Mouse (Mus musculus): ENCODE data around the gene Galntl6. TPM values are rescaled to one million over a fixed set of nuclear protein-coding genes. Genes with fewer than 3 reads are reported as not detected.
A peak's percentile ranks its signal among the peaks of the same experiment; 100 is the strongest.

Gene Galntl6
- total and polyA plus RNA-seq, 3 experiments = not detected

DNA sequence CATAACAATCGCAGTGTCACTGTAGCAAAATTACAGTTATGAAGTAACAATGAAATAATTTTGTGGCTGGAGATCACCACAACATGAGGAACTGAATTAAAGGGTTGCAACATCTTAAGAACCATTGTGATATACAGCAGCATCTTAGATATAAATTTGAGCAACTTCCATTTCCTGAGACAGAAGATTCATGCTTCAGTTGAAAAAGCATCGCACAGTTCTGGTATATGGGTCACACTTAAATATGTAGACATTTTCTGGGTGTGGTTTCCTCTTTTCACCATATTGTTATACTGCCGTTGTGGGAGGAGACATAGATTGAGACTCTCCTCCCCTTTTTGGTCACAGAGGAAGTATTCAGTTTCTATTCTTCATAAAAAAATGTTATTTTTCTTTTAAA is 667.6 kb downstream of the Galntl6 start:
- no peak overlapping the region for H3K9ac ChIP-seq (ENCODE audit: insufficient read depth, low read depth)
- H3K4me1 ChIP-seq (ENCODE audit: control insufficient read depth in 1 of 2, insufficient read depth in 2 of 2) = no peaks in the 10 kb centered on the region
- in situ Hi-C loops (cut with MboI; ENCODE audit: low pct_ligation_motif_present, low pct_unique_long_range_greater_than_20kb, low sequenced_read_pairs) = no loop called here
- H3K27ac ChIP-seq (ENCODE audit: insufficient read depth, low read depth) = no peak overlapping the region
- no peaks in the 10 kb centered on the region for H3K9me3 ChIP-seq (replicated peaks; ENCODE audit: low read length)
- no peak overlapping the region for H3K4me3 ChIP-seq (replicated peaks in 1 of 3; ENCODE audit: low read depth in 2 of 3, low read length in 2 of 3, poor library complexity in 1 of 3)
- no peaks in the 10 kb centered on the region for H3K36me3 ChIP-seq (replicated peaks in 1 of 2; ENCODE audit: control insufficient read depth in 1 of 2, insufficient read depth in 1 of 2, low read length in 1 of 2)
- H3K27me3 ChIP-seq (replicated peaks) = no peaks in the 10 kb centered on the region
- H3K4me2 ChIP-seq (ENCODE audit: insufficient read depth, low read depth, poor library complexity, severe bottlenecking) = no peak overlapping the region
- no peak for DNase-seq (ENCODE audit: extremely low read depth)
- TF ChIP-seq MAFK (IDR thresholded peaks at IDR 0.05; ENCODE audit: insufficient replicate concordance, low read length) (no peak), JUND (conservative IDR thresholded peaks at IDR 0.05; ENCODE audit: low read depth, low read length) (no peak), PAX5 (IDR thresholded peaks at IDR 0.05; ENCODE audit: low read length) (no peak), BHLHE40 (IDR thresholded peaks at IDR 0.05; ENCODE audit: low read depth, low read length) (no peak), EP300 (IDR thresholded peaks at IDR 0.05; ENCODE audit: low read length) (no peak), ELF1 (IDR thresholded peaks at IDR 0.05; ENCODE audit: low read depth, low read length) (no peak), NELFE (IDR thresholded peaks at IDR 0.05; ENCODE audit: low read depth, low read length) (no peak)
- no peaks in the 10 kb centered on the region for H3K79me2 ChIP-seq (replicated peaks; ENCODE audit: control insufficient read depth, extremely low read depth, insufficient read depth, poor library complexity, severe bottlenecking)
- dilution Hi-C loops (cut with MboI; ENCODE audit: extremely low pct_ligation_motif_present, extremely low pct_unique_long_range_greater_than_20kb, low sequenced_read_pairs) = no loop called here

DNA sequence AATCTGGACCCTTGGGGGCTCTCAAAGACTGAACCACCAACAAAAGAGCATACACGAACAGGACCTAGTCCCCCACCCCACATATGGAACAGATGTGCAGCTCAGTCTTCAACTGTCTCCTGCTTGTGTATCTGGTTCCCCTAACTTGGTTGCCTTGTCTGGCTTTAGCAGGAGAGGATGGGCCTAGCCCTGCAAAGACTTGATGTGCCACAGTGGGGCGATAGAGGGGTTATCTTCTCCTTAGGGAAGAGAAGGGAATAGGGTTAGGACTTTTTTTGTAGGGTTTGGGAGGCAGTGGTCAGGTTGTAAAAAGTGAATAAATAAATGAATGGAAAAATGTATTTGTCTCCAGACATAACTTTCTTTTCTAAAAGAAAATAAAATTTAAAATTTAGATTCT is 678.2 kb downstream of the Galntl6 start:
- Histone ChIP-seq H3K36me3 (replicated peaks in 1 of 2; ENCODE audit: control insufficient read depth in 1 of 2, insufficient read depth in 1 of 2, low read length in 1 of 2) (no peaks in the 10 kb centered on the region), H3K4me1 (ENCODE audit: control insufficient read depth in 1 of 2, insufficient read depth in 2 of 2) (no peaks in the 10 kb centered on the region), H3K4me3 (replicated peaks in 1 of 3; ENCODE audit: low read depth in 2 of 3, low read length in 2 of 3, poor library complexity in 1 of 3) (no peak overlapping the region), H3K9ac (ENCODE audit: insufficient read depth, low read depth) (no peak overlapping the region), H3K79me2 (replicated peaks; ENCODE audit: control insufficient read depth, extremely low read depth, insufficient read depth, poor library complexity, severe bottlenecking) (no peaks in the 10 kb centered on the region), H3K9me3 (replicated peaks; ENCODE audit: low read length) (no peaks in the 10 kb centered on the region), H3K27me3 (replicated peaks) (no peaks in the 10 kb centered on the region), H3K27ac (ENCODE audit: insufficient read depth, low read depth) (no peak overlapping the region), H3K4me2 (ENCODE audit: insufficient read depth, low read depth, poor library complexity, severe bottlenecking) (no peak overlapping the region)
- DNase-seq (ENCODE audit: extremely low read depth) = peak; percentile 7
- peak; percentile 5 for TF ChIP-seq RAD21 (IDR thresholded peaks at IDR 0.05; ENCODE audit: low read depth, low read length)
- no peak for TF ChIP-seq ZMIZ1 (IDR thresholded peaks at IDR 0.05; ENCODE audit: low read depth, low read length)
- in situ Hi-C loops (cut with MboI; ENCODE audit: low pct_ligation_motif_present, low pct_unique_long_range_greater_than_20kb, low sequenced_read_pairs) = no loop called here
- dilution Hi-C loops (cut with MboI; ENCODE audit: extremely low pct_ligation_motif_present, extremely low pct_unique_long_range_greater_than_20kb, low sequenced_read_pairs) = no loop called here

DNA sequence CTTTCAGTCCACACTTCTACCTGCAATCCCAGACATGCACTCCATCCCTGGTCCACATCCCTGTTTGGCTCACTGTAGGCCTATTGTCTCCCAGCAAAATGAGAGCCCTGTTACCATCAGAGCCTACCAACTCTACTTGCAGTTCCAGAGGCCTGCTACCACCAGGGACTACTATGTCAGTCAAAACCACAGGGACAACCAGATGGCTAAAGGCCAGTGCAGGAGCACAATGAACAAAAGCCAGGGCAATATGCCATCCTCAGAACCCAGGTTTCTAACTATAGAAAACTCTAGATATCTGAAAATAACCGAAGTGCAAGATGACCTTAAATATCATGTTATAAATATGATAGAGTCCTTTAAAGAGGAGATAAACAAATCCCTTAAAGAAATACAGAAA is 683.7 kb downstream of the Galntl6 start:
- no peaks in the 10 kb centered on the region for H3K27me3 ChIP-seq (replicated peaks)
- dilution Hi-C loops (cut with MboI; ENCODE audit: extremely low pct_ligation_motif_present, extremely low pct_unique_long_range_greater_than_20kb, low sequenced_read_pairs) (no loop called here), in situ Hi-C loops (cut with MboI; ENCODE audit: low pct_ligation_motif_present, low pct_unique_long_range_greater_than_20kb, low sequenced_read_pairs) (no loop called here)
- no peaks in the 10 kb centered on the region for H3K9me3 ChIP-seq (replicated peaks; ENCODE audit: low read length)
- no peak overlapping the region for H3K4me3 ChIP-seq (replicated peaks in 1 of 3; ENCODE audit: low read depth in 2 of 3, low read length in 2 of 3, poor library complexity in 1 of 3)
- no peak for DNase-seq (ENCODE audit: extremely low read depth)
- no peaks in the 10 kb centered on the region for H3K4me1 ChIP-seq (ENCODE audit: control insufficient read depth in 1 of 2, insufficient read depth in 2 of 2)
- no peak overlapping the region for H3K4me2 ChIP-seq (ENCODE audit: insufficient read depth, low read depth, poor library complexity, severe bottlenecking)
- TF ChIP-seq POLR2AphosphoS2 (IDR thresholded peaks at IDR 0.05; ENCODE audit: low read depth, low read length) = no peak
- no peak for TF ChIP-seq MEF2A (IDR thresholded peaks at IDR 0.05; ENCODE audit: borderline replicate concordance, low read depth, low read length)
- no peak for TF ChIP-seq BHLHE40 (IDR thresholded peaks at IDR 0.05; ENCODE audit: low read depth, low read length)
- TF ChIP-seq TCF12 (IDR thresholded peaks at IDR 0.05; ENCODE audit: low read depth, low read length) = no peak
- no peak for TF ChIP-seq ELF1 (IDR thresholded peaks at IDR 0.05; ENCODE audit: low read depth, low read length)
- no peak for TF ChIP-seq CTCF (conservative IDR thresholded peaks at IDR 0.05 in 1 of 2, IDR thresholded peaks at IDR 0.05 in 1 of 2; ENCODE audit: low read depth in 2 of 2, low read length in 2 of 2)
- no peak for TF ChIP-seq PAX5 (IDR thresholded peaks at IDR 0.05; ENCODE audit: low read length)
- TF ChIP-seq NELFE (IDR thresholded peaks at IDR 0.05; ENCODE audit: low read depth, low read length) = no peak
- no peak for TF ChIP-seq IRF4 (IDR thresholded peaks at IDR 0.05; ENCODE audit: low read depth, low read length)
- no peak for TF ChIP-seq EP300 (IDR thresholded peaks at IDR 0.05; ENCODE audit: low read length)
- no peak for TF ChIP-seq GABPA (IDR thresholded peaks at IDR 0.05; ENCODE audit: insufficient replicate concordance, low read depth, low read length)
- TF ChIP-seq NRF1 (IDR thresholded peaks at IDR 0.05; ENCODE audit: low read depth, low read length) = no peak
- no peak for TF ChIP-seq ETS1 (conservative IDR thresholded peaks at IDR 0.05; ENCODE audit: low read depth, low read length)
- TF ChIP-seq RAD21 (IDR thresholded peaks at IDR 0.05; ENCODE audit: low read depth, low read length) = no peak
- no peaks in the 10 kb centered on the region for H3K79me2 ChIP-seq (replicated peaks; ENCODE audit: control insufficient read depth, extremely low read depth, insufficient read depth, poor library complexity, severe bottlenecking)
- H3K9ac ChIP-seq (ENCODE audit: insufficient read depth, low read depth) = no peak overlapping the region
- H3K27ac ChIP-seq (ENCODE audit: insufficient read depth, low read depth) = no peak overlapping the region
- no peaks in the 10 kb centered on the region for H3K36me3 ChIP-seq (replicated peaks in 1 of 2; ENCODE audit: control insufficient read depth in 1 of 2, insufficient read depth in 1 of 2, low read length in 1 of 2)

Data from CH12.LX (cell line).